Mouse (Mus musculus) layer of hippocampus, adult 18-20 months (tissue): ENCODE measurements around the gene Slc23a4. TPM values are rescaled to one million over a fixed set of nuclear protein-coding genes. Genes with fewer than 3 reads are reported as not detected.

Source experiments
- DNase-seq, 2 experiments: peaks; one replicate each; pipeline ENCODE4 v3.0.0; 2022; ENCODE audit warnings: low spot score in 2 of 2
- long read RNA-seq: library from polyadenylated mRNA; stranded (forward); transcript quantifications from one replicate; pipeline ENCODE4 v2.0.0, GENCODE M21; 2021
- total RNA-seq, 2 experiments: library from RNA; stranded (reverse); gene quantifications; 2 replicates each; pipeline ENCODE4 v1.2.3; 2021

Gene Slc23a4
- total RNA-seq, result 1 to 10 TPM in 1 of 2 experiments, under 1 TPM in 1; 0.76 to 1.3 TPM
- long read RNA-seq, result 0 reads

DNA sequence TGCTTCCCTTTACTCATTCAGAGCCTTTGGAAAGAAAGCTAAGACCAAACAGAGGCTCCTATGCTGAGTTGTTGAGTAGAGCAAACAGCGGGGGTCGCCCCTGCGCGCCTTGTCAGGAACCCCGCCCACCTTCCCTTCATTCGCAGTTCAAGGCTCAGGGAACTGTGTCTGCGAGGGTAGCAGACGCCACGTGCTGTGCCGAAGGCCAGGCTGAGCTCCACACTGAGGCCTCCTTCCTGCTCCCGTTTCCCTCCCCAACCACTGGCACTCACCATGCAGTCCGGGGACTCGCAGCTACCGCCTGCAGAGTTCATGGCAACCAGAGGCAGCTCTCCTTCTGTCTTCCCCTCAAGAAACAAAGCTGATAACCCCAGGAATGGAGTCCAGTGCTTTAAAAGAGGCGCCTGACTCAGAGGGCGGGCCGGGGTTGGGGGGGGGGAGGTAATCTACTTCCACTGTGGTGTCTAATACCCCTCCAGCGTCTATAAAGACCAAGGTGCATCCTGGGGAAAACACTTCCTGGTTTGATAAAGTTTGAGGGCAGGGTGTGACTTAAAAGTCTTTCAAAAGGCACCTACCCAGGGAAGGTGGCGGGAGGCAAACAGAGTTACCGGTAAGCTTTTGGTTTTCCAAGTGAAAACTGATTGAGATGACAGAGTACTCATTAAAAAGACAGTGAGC is at the start of gene Slc23a4:
Gene Slc23a4 (minus strand): TSS at position 324 of the 681 bp plus-strand sequence.
- no peak for DNase-seq

DNA sequence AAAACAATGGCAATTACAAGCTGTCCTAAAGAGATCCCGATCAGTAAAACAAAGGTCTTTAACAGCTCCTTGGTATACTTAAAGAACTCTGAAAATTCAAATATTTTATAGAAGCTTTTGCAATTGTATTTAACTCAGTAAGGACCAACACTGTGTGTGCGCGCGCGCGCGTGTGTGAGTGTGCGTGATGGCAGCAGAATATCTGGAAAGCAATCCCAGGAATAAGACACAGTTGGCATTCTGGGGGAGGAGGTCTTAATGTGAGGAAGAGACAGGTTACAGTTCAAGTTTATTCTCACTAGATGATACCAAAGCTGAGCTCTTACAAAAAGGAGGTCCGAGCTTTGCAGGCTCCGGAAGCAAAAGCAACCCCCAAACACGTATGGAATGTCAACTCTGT is 45.1 kb upstream of the Slc23a4 start:
- DNase-seq, result no peak

DNA sequence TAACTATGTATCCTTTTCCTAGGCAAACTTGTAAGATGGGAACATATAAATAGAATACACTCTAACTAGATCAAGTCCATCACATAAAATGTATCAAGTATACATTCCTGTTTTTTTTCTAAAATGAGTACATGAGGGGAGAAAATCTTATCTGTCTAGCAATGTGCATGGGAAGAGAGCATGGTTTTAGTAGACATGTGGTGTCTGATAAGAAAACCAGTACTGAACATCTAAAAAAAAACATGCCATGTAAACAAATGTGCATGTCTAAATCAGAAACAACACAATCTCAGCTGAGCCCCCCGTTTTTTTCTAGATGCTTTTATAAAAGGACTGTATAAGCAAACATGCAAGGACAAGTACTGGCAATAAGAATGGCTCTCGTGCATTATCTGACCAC is 44.5 kb upstream of the Slc23a4 start:
- no peak for DNase-seq

GRCm38 (mm10) chr6:35030811-35031210 is 42.6 kb upstream of the Slc23a4 start:
- no peak for DNase-seq

DNA sequence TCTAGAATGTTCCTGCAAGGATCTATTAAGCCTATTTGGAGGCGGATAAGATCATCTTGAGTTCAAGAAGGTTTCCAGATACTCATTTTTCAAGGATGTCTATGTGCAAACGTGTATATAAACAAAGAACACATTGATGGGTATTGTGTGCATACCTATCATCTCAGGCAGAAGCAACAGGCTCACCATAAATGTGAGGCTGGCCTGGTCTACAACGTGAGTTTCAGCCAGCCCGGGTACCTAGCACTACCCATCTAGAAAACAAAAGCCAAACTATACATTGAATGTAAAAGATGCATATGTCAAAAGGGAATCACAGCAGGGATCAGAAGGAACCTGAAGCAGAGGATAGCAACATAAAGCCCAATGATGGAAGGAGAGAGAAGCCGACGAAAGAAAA is 42.0 kb upstream of the Slc23a4 start:
- DNase-seq, result no peak

GRCm38 (mm10) chr6:35028023-35028422 is 39.8 kb upstream of the Slc23a4 start:
- DNase-seq, result no peak

DNA sequence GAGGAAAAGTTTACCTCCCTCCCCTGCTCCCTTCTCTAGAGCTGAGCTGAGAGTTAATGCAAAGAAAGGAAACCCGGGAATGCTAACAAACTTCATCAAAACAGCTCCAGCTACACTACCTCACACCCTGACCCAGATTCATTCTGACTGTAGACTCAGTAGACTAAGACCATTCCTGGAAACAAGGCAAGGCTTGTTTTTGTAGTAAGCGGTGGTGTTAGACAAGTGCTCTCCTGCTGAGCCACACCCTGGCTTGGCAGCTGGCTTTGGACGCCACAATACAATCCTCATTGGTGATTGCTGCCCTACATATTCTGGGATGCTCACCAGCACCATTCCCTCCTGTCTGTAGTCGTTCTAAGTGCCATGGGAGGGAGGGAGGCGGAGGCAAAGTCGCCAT is 39.1 kb upstream of the Slc23a4 start:
- no peak for DNase-seq

DNA sequence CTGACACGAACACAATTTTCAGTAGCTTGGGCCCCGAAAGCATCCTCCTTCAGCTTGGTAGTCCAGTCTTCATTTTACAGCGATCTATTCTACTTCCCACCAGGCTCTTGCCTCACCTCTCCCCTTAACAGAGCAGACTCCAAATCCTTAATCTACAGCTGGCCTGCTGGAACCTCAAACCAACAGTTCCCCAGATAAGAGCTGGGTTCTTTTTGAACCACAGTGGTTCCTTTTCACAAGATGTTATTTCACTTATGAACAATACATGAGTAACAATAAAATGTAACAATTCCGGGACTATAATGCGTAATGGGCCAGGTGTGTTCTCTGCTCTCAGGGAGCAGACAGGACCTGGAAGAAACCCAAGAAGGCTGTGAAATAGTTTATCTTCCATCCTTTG is 28.4 kb upstream of the Slc23a4 start:
- no peak for DNase-seq

GRCm38 (mm10) chr6:35011953-35012352 is 23.7 kb upstream of the Slc23a4 start:
- peak in 1 of 2 experiments; percentile 48 for DNase-seq

DNA sequence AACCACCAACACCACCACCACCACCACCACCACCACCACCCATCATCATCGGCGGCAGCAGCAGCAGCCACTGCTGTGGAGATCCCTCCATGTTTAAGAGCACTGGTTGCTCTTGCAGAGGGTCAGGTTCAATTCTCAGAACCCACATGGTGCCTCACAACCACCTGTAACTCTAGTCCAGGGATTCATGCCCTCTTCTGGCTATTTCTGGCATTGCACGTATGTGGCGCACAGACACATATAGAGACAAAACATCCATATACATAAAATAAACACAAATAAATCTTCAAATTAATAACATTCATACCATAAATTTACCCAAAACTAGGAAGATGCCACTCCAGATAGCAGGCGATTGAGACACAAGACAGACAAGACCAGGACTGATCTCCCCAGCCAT is 22.5 kb upstream of the Slc23a4 start:
- no peak for DNase-seq

- peak; percentile 83 to 90 for DNase-seq
Observed at GRCm38 (mm10) chr6:35002261-35002669, 14.1 kb upstream of the Slc23a4 start.

DNA sequence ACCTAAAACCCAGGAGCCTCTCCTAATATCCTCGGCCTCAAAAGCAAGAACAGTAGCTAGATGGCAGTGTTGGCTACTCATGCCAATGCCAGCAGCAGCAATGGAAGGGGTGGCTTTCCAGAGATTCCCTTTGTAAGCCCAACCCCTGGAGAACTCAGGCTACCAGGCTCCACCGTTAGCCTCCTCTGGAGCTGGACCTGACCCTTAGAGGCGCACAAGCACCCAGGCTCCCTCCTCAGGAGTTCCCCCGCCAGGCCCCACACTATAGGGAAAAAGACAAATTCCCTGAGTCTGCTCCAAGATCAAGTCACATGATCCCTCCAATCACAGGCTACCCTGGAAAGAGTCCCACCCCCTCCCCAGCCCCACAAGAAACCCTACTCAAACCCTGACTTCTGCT is 10.9 kb upstream of the Slc23a4 start:
- peak in 1 of 2 experiments; percentile 72 for DNase-seq

GRCm38 (mm10) chr6:34996496-34996895 is 8.3 kb upstream of the Slc23a4 start:
- DNase-seq, result no peak

DNA sequence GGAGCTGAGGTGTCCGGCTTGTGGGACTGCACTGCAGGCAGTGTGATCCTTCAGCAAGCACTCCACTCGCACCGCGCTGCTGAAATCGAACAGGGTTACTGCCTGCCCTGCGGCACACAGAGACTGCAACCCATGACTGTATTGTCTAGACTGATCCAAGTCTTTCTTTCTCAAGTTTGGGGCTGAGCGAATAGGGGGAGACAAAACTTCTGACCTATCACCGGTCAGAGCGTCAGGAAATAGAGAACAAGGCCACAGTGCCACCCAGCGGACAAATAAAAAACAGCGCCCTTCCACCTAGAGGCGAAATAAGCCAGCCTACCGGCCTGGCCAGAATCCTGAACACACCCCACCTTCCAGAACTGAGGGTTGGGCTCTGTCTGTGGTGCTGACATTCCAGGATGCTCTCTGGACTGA is 7.1 kb upstream of the Slc23a4 start:
- peak; percentile 63 to 87 for DNase-seq

GRCm38 (mm10) chr6:34994692-34995091 is 6.5 kb upstream of the Slc23a4 start:
- no peak for DNase-seq

GRCm38 (mm10) chr6:34989263-34989662 is 1.1 kb upstream of the Slc23a4 start:
- no peak for DNase-seq

GRCm38 (mm10) chr6:34987085-34987645 is 1.0 kb downstream of the Slc23a4 start:
- no peak for DNase-seq

- DNase-seq, result no peak
Observed at GRCm38 (mm10) chr6:34980661-34981060, 7.5 kb downstream of the Slc23a4 start.

DNA sequence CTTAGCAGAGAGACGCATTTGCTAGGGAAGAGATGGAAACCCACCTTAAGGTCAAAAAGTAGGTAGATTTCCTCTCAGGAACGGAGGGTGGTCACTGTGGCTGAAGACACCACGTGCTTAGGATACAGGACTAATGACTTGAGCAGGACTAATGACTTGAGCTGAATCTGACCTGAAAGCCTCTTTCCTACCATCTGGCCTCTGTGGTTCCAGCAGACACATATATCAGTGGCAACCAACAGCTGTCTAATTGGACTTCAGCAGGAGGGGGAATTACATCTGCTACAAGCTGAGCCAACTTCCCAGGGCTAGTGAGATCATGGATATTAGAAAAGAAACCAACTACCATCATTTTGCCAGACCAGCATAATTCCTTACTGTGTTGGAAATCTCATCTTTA is 8.9 kb downstream of the Slc23a4 start:
- no peak for DNase-seq

DNA sequence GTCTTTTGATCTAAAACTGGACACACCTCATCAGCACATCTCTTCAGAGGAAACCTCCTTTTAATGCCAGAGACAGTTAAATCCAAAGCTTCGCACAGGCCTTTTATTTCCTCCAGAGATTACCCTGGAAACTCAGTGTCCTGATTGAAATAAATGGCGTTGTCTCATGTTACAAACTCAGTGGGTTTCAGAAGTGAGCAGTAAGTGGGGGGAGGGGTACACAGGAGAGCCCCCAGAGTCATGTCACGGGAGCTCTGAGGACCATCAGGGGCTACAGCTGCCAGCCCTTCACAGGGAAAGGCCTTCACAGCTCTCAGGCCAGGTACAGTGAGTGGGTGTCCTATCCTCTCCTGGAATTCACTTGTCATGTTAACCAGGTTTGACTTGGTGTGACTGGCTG is 17.0 kb downstream of the Slc23a4 start:
- DNase-seq, result no peak

DNA sequence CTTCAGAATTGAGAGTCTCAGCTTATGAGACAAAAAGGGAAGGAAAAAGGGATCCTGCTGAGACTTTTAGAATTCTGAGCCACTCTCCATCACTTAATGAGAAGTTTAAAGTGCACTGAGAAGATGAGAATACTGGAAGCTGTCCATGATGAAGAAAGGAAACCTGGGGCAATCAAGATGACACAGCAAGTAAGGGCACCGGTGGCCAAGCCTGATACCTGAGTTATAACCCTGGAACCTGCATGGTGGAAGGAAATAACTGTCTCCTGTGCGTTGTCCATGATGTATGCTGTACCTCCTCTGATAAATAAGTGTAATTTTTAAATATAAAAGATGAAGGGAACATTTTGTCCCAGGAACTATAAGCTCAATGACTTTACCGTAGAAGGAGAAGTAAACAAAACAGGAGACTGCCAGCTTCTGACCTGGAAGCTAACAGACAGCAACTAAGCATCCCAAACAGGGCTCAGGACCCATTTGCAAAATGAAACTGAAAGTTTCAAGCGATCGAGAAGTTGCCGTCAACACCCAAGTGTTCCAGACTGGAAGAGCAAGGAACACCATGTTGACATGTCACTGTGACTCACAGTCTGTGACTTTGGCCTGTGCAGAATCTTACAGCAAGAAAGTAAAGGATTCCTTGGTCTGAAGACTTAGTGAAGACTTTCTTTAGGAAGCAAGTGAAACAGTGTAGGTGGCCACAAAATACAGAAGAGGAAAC is 22.2 kb downstream of the Slc23a4 start:
- DNase-seq, result no peak

DNA sequence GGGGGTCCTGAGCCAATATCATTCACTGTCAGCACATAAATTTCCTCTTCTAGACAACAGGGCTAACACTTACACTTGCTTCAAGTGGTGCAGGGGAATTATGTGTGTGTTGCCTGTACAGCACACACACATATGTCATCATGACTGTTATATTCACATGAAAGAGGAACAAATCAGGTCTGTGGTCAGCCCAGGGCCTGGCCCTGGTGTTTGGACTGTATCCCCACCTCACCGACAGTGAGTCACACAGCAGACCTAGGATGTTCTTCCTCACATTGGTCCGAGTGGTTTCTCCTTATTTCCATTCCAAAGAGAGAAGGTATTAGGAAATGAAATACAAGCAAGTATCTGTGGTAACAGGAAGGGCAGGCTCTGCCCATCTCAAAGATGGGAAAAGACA is 23.7 kb downstream of the Slc23a4 start:
- DNase-seq, result no peak
